Mouse (Mus musculus) olfactory bulb, adult 2 months (tissue): ENCODE measurements at regions not wholly inside any gene's neighbourhood (a gene's known extent, or its start where the extent isn't known, plus 50 kb on each side); places are given as distances from the start of the nearest gene placed in this dataset.

Source experiments
- CTCF ChIP-seq: fragments of 200-500 bp; IDR thresholded peaks from 2 replicates; pipeline ENCODE4 v1.5.1; 2012; ENCODE audit warnings: low read depth, mild to moderate bottlenecking, low read length, moderate library complexity; ENCODE audit not compliant: insufficient read depth
- POLR2A ChIP-seq: fragments of 200-500 bp; IDR thresholded peaks from 2 replicates; pipeline ENCODE4 v1.6.1; 2012; ENCODE audit warnings: mild to moderate bottlenecking, low read depth, low read length, moderate library complexity; ENCODE audit not compliant: insufficient read depth

DNA sequence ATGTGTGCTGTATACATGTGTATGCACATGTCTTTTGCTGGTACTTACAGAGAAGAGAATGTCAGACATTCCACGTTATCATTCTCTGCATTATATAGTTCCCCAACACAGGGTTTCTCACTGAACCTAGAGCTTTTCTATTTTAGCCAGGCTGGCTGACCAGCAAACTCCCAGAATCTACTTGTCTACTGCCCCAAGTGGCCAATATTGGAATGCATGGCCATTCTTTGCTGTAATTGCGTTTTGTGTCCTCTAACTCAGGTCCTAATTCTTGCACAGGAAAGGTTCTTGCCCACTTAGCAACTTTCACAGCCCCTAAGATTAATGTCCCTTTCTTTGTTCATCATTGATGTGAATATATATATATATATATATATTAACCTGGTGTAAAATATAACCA is 138.9 kb downstream of the Fasl start:
- TF ChIP-seq CTCF (no peak), POLR2A (no peak)
